Mouse (Mus musculus): Measurements from ENCODE around the gene Slc40a1. TPM values are rescaled to one million over a fixed set of nuclear protein-coding genes. Genes with fewer than 3 reads are reported as not detected.

Slc40a1 gene
- total and polyA plus RNA-seq, 3 experiments = 7.4 to 19.5 (median 13.5) TPM

GRCm38 (mm10) chr1:45917136-45917803, 9.1 kb downstream of the Slc40a1 start:
- DNase-seq = no peak
- no peaks in the 10 kb centered on the region for H3K4me1 ChIP-seq (ENCODE audit: control insufficient read depth, insufficient read depth, low read length)
- WGBS = 63% methylated on average over 4 of the region's 4 CpGs
- H3K79me2 ChIP-seq (replicated peaks; ENCODE audit: control insufficient read depth, insufficient read depth, low read length) = no peaks in the 10 kb centered on the region
- H3K36me3 ChIP-seq (ENCODE audit: control insufficient read depth, insufficient read depth, low read length) = peaks cover 4% of the 10 kb centered on the region
- H3K27ac ChIP-seq = no peak overlapping the region
- H3K4me3 ChIP-seq = no peak overlapping the region
- no peaks in the 10 kb centered on the region for H3K27me3 ChIP-seq (ENCODE audit: control insufficient read depth, insufficient read depth, low read length)
- H3K9ac ChIP-seq (ENCODE audit: low read depth, low read length) = no peak overlapping the region
- intact Hi-C loops (cut with DNase I) = no loop called here
- TF ChIP-seq POLR2A (IDR thresholded peaks at IDR 0.05; ENCODE audit: insufficient read depth, low read depth, low read length) = no peak
- no peak for TF ChIP-seq CTCF (IDR thresholded peaks at IDR 0.05)
- no peak for TF ChIP-seq EP300 (IDR thresholded peaks at IDR 0.05; ENCODE audit: insufficient read depth, low read depth, low read length)

DNA sequence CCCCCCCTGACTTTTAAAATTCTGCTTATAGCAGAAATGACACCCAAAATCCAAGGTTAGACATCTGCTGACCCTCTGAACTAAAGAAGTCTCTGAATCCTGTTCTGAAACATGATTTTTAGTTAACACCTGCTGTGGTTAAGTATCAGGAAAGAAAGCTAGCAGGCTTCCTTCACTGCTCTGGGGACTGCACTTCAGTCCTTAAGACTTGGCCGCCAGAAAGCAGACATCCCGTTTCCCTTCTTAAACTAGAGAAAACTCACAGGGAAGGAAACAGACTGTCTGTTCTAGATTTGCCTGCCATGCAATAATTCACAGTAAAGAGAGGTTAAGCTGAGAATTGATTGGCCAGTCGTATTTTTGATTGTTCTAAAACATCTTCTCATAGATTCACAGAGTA, 10.1 kb downstream of the Slc40a1 start:
- Histone ChIP-seq H3K79me2 (replicated peaks; ENCODE audit: control insufficient read depth, insufficient read depth, low read length) (no peaks in the 10 kb centered on the region), H3K4me3 (no peak overlapping the region), H3K27me3 (ENCODE audit: control insufficient read depth, insufficient read depth, low read length) (no peaks in the 10 kb centered on the region), H3K27ac (no peak overlapping the region), H3K36me3 (ENCODE audit: control insufficient read depth, insufficient read depth, low read length) (peaks cover 4% of the 10 kb centered on the region), H3K9ac (ENCODE audit: low read depth, low read length) (no peak overlapping the region), H3K4me1 (ENCODE audit: control insufficient read depth, insufficient read depth, low read length) (no peaks in the 10 kb centered on the region)
- DNase-seq = no peak
- no peak for TF ChIP-seq POLR2A (IDR thresholded peaks at IDR 0.05; ENCODE audit: insufficient read depth, low read depth, low read length)
- no peak for TF ChIP-seq EP300 (IDR thresholded peaks at IDR 0.05; ENCODE audit: insufficient read depth, low read depth, low read length)
- no peak for TF ChIP-seq CTCF (IDR thresholded peaks at IDR 0.05)
- intact Hi-C loops (cut with DNase I) = no loop called here
- 35% methylated on average over 3 of the region's 3 CpGs for WGBS

GRCm38 (mm10) chr1:45914236-45914635, 12.1 kb downstream of the Slc40a1 start:
- Histone ChIP-seq H3K9ac (ENCODE audit: low read depth, low read length) (no peak overlapping the region), H3K4me3 (no peak overlapping the region), H3K4me1 (ENCODE audit: control insufficient read depth, insufficient read depth, low read length) (no peaks in the 10 kb centered on the region), H3K36me3 (ENCODE audit: control insufficient read depth, insufficient read depth, low read length) (peaks cover 4% of the 10 kb centered on the region), H3K27ac (no peak overlapping the region), H3K79me2 (replicated peaks; ENCODE audit: control insufficient read depth, insufficient read depth, low read length) (no peaks in the 10 kb centered on the region), H3K27me3 (ENCODE audit: control insufficient read depth, insufficient read depth, low read length) (no peaks in the 10 kb centered on the region)
- no peak for DNase-seq
- TF ChIP-seq POLR2A (IDR thresholded peaks at IDR 0.05; ENCODE audit: insufficient read depth, low read depth, low read length) (no peak), CTCF (IDR thresholded peaks at IDR 0.05) (no peak), EP300 (IDR thresholded peaks at IDR 0.05; ENCODE audit: insufficient read depth, low read depth, low read length) (no peak)
- intact Hi-C loops (cut with DNase I) = no loop called here
- WGBS = 97% methylated on average over 4 of the region's 4 CpGs

DNA sequence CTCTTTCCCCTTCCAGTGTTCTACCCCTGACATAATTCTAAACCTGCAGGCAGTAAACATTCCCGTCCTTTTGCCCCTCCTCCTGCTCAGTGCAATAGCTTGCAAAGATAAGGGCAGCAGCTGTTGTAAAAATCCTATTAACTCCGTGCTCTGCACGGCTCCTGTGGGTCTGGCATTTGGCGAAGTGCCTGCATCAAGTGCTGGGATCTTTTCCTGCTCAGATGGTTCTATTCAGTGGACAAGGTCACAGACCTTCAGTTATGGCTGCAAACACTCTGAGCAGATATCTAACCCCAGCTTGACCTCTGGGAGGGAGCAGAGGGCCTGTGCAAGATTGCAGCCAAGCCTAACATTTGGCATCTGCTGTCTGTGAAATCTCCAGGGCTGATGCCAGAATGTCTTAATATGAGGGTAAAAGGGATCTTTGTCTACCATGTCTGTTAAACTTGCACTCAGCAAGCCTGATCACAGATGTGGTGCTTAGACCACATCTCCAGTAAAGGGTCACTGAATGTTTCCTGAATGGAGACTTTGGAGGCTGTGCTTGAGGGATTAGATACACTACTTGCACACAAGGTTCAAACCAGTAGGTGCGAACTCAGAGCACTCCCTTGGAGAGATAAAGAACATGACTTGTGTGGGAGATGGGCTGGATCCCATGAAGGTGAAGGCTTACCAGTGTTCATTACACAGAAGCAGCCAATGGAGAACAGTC, 21.1 kb downstream of the Slc40a1 start:
- no peaks in the 10 kb centered on the region for H3K36me3 ChIP-seq (ENCODE audit: control insufficient read depth, insufficient read depth, low read length)
- no peaks in the 10 kb centered on the region for H3K79me2 ChIP-seq (replicated peaks; ENCODE audit: control insufficient read depth, insufficient read depth, low read length)
- peak; percentile 41 to 48 for DNase-seq
- WGBS = 24% methylated on average over 5 of the region's 5 CpGs
- TF ChIP-seq POLR2A (IDR thresholded peaks at IDR 0.05; ENCODE audit: insufficient read depth, low read depth, low read length) = no peak
- no peak for TF ChIP-seq CTCF (IDR thresholded peaks at IDR 0.05)
- no peak for TF ChIP-seq EP300 (IDR thresholded peaks at IDR 0.05; ENCODE audit: insufficient read depth, low read depth, low read length)
- intact Hi-C loops (cut with DNase I) = no loop called here
- H3K4me1 ChIP-seq (ENCODE audit: control insufficient read depth, insufficient read depth, low read length) = peaks cover 3% of the 10 kb centered on the region; the same call in 1 of the 2 replicates
- H3K9ac ChIP-seq (ENCODE audit: low read depth, low read length) = no peak overlapping the region
- H3K27ac ChIP-seq = no peak overlapping the region
- no peaks in the 10 kb centered on the region for H3K27me3 ChIP-seq (ENCODE audit: control insufficient read depth, insufficient read depth, low read length)
- no peak overlapping the region for H3K4me3 ChIP-seq

DNA sequence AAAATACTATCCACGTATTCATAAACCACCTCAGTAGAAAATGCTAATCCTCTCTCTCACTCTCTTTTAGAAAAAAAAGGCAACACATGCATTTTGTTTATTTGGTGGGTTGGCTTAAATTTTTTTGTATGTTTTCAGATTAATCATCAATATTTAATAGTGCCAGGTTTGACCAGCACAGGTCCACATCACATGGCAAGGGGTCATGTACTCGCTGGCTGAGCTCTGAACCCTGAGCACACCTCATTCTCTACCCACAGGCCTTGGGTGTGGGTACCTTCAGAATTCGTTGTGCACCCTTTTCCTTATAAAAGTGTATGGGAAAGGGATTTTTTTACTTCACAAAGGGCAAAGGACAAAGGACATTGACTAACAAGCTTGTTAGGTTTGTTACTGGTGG, 22.2 kb downstream of the Slc40a1 start:
- Histone ChIP-seq H3K27ac (no peak overlapping the region), H3K79me2 (replicated peaks; ENCODE audit: control insufficient read depth, insufficient read depth, low read length) (no peaks in the 10 kb centered on the region), H3K36me3 (ENCODE audit: control insufficient read depth, insufficient read depth, low read length) (no peaks in the 10 kb centered on the region), H3K4me3 (no peak overlapping the region), H3K9ac (ENCODE audit: low read depth, low read length) (no peak overlapping the region), H3K27me3 (ENCODE audit: control insufficient read depth, insufficient read depth, low read length) (no peaks in the 10 kb centered on the region), H3K4me1 (ENCODE audit: control insufficient read depth, insufficient read depth, low read length) (peaks cover 3% of the 10 kb centered on the region; the same call in 1 of the 2 replicates)
- no peak for TF ChIP-seq POLR2A (IDR thresholded peaks at IDR 0.05; ENCODE audit: insufficient read depth, low read depth, low read length)
- intact Hi-C loops (cut with DNase I) = no loop called here
- 88% methylated on average over 3 of the region's 3 CpGs for WGBS
- no peak for DNase-seq

DNA sequence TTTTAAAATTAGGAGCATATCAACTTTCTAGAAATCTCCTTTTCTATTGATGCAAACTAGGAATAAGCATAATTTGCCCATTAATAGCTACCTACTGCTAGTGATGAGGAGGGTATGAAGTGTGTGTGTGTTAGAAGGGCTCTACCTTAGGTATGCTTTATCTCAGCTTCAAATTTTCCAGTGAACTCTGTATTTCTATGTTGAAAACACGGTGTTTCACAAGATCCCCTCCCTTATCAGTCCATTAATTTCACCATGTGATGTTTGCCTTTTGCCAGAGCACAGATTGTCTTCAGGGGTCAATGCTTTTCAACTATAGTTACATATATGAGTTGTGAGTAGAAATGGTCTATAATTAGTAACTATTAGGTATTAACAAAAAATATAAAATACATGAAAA, 28.3 kb downstream of the Slc40a1 start:
- Histone ChIP-seq H3K27ac (no peak overlapping the region), H3K36me3 (ENCODE audit: control insufficient read depth, insufficient read depth, low read length) (no peaks in the 10 kb centered on the region), H3K9ac (ENCODE audit: low read depth, low read length) (no peak overlapping the region), H3K27me3 (ENCODE audit: control insufficient read depth, insufficient read depth, low read length) (no peaks in the 10 kb centered on the region), H3K79me2 (replicated peaks; ENCODE audit: control insufficient read depth, insufficient read depth, low read length) (no peaks in the 10 kb centered on the region), H3K4me1 (ENCODE audit: control insufficient read depth, insufficient read depth, low read length) (no peaks in the 10 kb centered on the region; the same call in 1 of the 2 replicates), H3K4me3 (no peak overlapping the region)
- intact Hi-C loops (cut with DNase I) = no loop called here
- 36% methylated on average over 1 of the region's 1 CpGs for WGBS
- DNase-seq = no peak
- TF ChIP-seq CTCF (IDR thresholded peaks at IDR 0.05) = no peak
- TF ChIP-seq EP300 (IDR thresholded peaks at IDR 0.05; ENCODE audit: insufficient read depth, low read depth, low read length) = no peak
- TF ChIP-seq POLR2A (IDR thresholded peaks at IDR 0.05; ENCODE audit: insufficient read depth, low read depth, low read length) = no peak

All from heart, adult 2 months (tissue).